Mouse (Mus musculus): Measurements from ENCODE around the gene Apoa1. TPM values are rescaled to one million over a fixed set of nuclear protein-coding genes. Genes with fewer than 3 reads are reported as not detected.

Gene Apoa1
- 1.1 and 1.9 TPM in 2 replicates for polyA plus RNA-seq (2021; fragmentation: Nextera tagmentation)
- long read RNA-seq, experiment 1, partial matches to known transcripts, result 0 of 2 reads
- long read RNA-seq, experiment 1, other reads (novel, unspliced or antisense), result 2 of 2 reads
- long read RNA-seq, experiment 2, partial matches to known transcripts, result 0 of 2 reads
- long read RNA-seq, experiment 2, other reads (novel, unspliced or antisense), result 2 of 2 reads

DNA sequence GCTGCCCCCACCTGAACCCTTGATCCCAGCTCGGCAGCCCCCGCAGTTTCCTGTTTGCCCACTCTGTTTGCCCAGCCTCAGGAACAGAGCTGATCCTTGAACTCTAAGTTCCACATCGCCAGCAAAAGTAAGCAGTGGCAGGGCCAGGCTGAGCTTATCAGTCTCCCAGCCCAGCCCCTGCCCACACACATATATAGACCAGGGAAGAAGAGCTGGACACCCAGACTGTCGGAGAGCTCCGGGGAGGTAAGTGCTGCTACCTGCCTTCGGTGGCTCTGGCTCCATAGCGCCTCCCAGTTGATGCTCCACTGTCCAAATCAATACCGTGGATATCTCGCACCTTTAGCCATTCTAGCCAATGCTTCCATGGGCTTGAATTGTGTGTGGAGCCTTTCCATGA, at the start of gene Apoa1:
TSS of gene Apoa1 (plus strand) at position 90 of the 400 bp plus-strand sequence.

DNA sequence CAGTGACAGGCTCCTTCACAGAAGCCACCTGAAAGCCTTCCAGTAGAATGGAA, 7.0 kb downstream of the Apoa1 start, which contains the start of gene Apoc3:
TSS of gene Apoc3 (minus strand) at position 41 of the 53 bp plus-strand sequence.

GRCm38 (mm10) chr9:46240526-46241153, 12.3 kb downstream of the Apoa1 start, which contains the start of gene Apoa4:
TSS of gene Apoa4 (plus strand) at chr9:46240696.

GRCm38 (mm10) chr9:46268343-46268873, 40.0 kb downstream of the Apoa1 start, which contains the start of gene Apoa5:
TSS of gene Apoa5 (plus strand) at chr9:46268633.

GRCm38 (mm10) chr9:46272677-46273454, 44.5 kb downstream of the Apoa1 start, which contains the start of gene Zpr1:
TSS of gene Zpr1 (plus strand) at chr9:46273064.

Other genes starting within 250 kb of the Apoa1 start
- 131 and 177 TPM in 2 replicates for gene Pafah1b2, start 215.9 kb upstream of the Apoa1 start, polyA plus RNA-seq (2021; fragmentation: Nextera tagmentation)
- 12.3 and 14.0 TPM in 2 replicates for gene Sik3, start 215.8 kb upstream of the Apoa1 start, polyA plus RNA-seq (2021; fragmentation: Nextera tagmentation)
- gene Apoc3, start 7.1 kb downstream of the Apoa1 start, polyA plus RNA-seq (2021; fragmentation: Nextera tagmentation), result 1.7 and 2.2 TPM in 2 replicates
- gene Apoa4, start 12.1 kb downstream of the Apoa1 start, polyA plus RNA-seq (2021; fragmentation: Nextera tagmentation), result not detected in 2 replicates
- not detected in 2 replicates for gene Apoa5, start 40.1 kb downstream of the Apoa1 start, polyA plus RNA-seq (2021; fragmentation: Nextera tagmentation)
- 29.3 and 40.0 TPM in 2 replicates for gene Zpr1, start 44.5 kb downstream of the Apoa1 start, polyA plus RNA-seq (2021; fragmentation: Nextera tagmentation)
- 7.5 and 9.6 TPM in 2 replicates for gene Bud13, start 54.4 kb downstream of the Apoa1 start, polyA plus RNA-seq (2021; fragmentation: Nextera tagmentation)
- not detected in 2 replicates for gene 4931429L15Rik, start 91.4 kb downstream of the Apoa1 start, polyA plus RNA-seq (2021; fragmentation: Nextera tagmentation)